Mouse (Mus musculus) heart, postnatal 0 days (tissue): ENCODE measurements at regions not wholly inside any gene's neighbourhood (a gene's known extent, or its start where the extent isn't known, plus 50 kb on each side); places are given as distances from the start of the nearest gene placed in this dataset.
"Not testable (repeated sequence)": the region's sequence is repeated elsewhere in the genome, so short reads cannot be mapped to it uniquely, and the experiment has no call there.

ENCODE experiments used
- CTCF ChIP-seq: IDR thresholded peaks from 2 replicates; pipeline ENCODE4 v1.5.1; 2016; ENCODE audit warnings: antibody characterized with exemption, control low read depth, low read depth
- EP300 ChIP-seq: IDR thresholded peaks from 2 replicates; pipeline ENCODE4 v1.6.1; 2016; ENCODE audit warnings: antibody characterized with exemption, low read depth

GRCm38 (mm10) chr17:94826415-94826814 is 76.6 kb upstream of the Mettl4 start:
- TF ChIP-seq CTCF, EP300: not testable (repeated sequence)
